Mouse (Mus musculus): Measurements from ENCODE around the gene Phb2. TPM values are rescaled to one million over a fixed set of nuclear protein-coding genes. Genes with fewer than 3 reads are reported as not detected.

Gene Phb2
- polyA plus RNA-seq, 1 experiment: 19.9 TPM

GRCm38 (mm10) chr6:124757909-124758848 is 46.0 kb downstream of the Phb2 start:
- no peaks in the 10 kb centered on the region for H3K36me3 ChIP-seq (ENCODE audit: control insufficient read depth)
- peaks cover 4% of the 10 kb centered on the region; the same call in 1 of the 2 replicates for H3K9me3 ChIP-seq (ENCODE audit: control insufficient read depth, low read length)
- H3K4me3 ChIP-seq (replicated peaks): no peak overlapping the region
- TF ChIP-seq TAL1 (IDR thresholded peaks at IDR 0.05; ENCODE audit: low read length) (no peak), GATA1 (IDR thresholded peaks at IDR 0.05; ENCODE audit: low read length) (no peak)
- H3K27me3 ChIP-seq (ENCODE audit: control insufficient read depth): peaks cover 90% of the 10 kb centered on the region
- H3K4me1 ChIP-seq (ENCODE audit: control insufficient read depth): peaks cover 8% of the 10 kb centered on the region

DNA sequence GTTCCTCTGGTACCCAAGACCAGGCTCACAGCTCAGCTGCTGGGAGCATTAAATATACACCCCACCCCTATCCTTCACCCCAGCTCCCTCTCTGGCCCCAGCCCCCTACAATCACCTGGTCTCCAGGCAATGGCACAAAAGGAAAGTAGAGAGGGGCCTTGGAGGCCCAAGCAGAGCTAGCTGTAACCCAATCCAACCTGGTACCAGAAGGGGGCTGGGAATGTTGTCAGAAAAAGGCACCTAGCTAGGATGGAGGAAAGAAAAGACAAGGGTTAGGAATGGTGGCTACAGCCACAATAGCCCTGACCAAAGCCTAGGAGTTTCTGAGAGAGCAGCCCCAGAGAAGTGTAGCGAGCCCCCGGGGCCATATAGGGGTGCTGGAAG is 46.7 kb downstream of the Phb2 start:
- H3K9me3 ChIP-seq (ENCODE audit: control insufficient read depth, low read length): peaks cover 4% of the 10 kb centered on the region; the same call in 1 of the 2 replicates

DNA sequence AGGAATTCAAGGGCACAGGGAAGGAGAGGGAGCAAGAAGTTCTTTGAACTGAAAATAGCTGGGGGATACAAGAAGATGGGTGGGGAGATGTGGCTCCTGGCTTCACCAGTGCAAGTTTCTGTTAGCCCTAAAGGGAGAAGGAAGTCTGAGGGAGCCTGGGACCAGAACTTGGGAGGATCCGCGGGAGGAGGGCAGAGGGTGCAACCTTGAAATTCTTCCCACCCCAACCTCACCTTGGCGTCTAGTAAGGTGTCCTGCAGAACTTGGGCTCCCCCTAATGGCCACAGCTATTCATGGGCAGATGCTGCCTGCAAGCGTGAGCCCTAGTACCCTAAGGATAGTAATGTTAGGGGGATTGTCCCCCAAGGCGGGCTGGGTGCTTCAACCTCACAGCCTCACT is 47.1 kb downstream of the Phb2 start:
- Histone ChIP-seq H3K27me3 (ENCODE audit: control insufficient read depth) (peaks cover 86% of the 10 kb centered on the region), H3K9me3 (ENCODE audit: control insufficient read depth, low read length) (peaks cover 4% of the 10 kb centered on the region; the same call in 1 of the 2 replicates), H3K4me3 (replicated peaks) (no peak overlapping the region), H3K36me3 (ENCODE audit: control insufficient read depth) (no peaks in the 10 kb centered on the region), H3K4me1 (ENCODE audit: control insufficient read depth) (peaks cover 8% of the 10 kb centered on the region)
- TF ChIP-seq TAL1 (IDR thresholded peaks at IDR 0.05; ENCODE audit: low read length): no peak

More for the DNA sequence above, 46.7 kb downstream of the Phb2 start:
- no peak overlapping the region for H3K4me3 ChIP-seq (replicated peaks)
- H3K36me3 ChIP-seq (ENCODE audit: control insufficient read depth): no peaks in the 10 kb centered on the region
- H3K4me1 ChIP-seq (ENCODE audit: control insufficient read depth): peaks cover 8% of the 10 kb centered on the region
- peaks cover 89% of the 10 kb centered on the region for H3K27me3 ChIP-seq (ENCODE audit: control insufficient read depth)
- TF ChIP-seq TAL1 (IDR thresholded peaks at IDR 0.05; ENCODE audit: low read length) (no peak), GATA1 (IDR thresholded peaks at IDR 0.05; ENCODE audit: low read length) (no peak)

DNA sequence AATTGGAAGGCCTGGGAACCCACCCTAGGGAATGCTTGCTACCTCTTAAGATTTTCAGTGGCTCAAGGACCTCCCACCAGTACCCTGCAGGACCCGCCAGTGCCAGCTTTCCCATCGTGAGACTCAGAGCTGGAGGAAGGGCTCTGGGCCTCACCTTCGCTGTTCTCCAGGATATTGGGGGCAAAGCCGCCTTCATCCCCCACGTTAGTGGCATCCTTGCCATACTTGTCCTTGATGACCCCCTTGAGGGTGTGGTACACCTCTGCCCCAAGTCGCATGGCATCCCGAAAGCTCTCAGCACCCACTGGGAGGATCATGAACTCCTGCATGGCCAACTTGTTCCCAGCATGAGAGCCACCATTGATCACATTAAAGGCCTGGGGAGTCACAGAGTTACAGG is 53.8 kb downstream of the Phb2 start:
- no peak for TF ChIP-seq TAL1 (IDR thresholded peaks at IDR 0.05; ENCODE audit: low read length)
- no peak for TF ChIP-seq GATA1 (IDR thresholded peaks at IDR 0.05; ENCODE audit: low read length)
- no peaks in the 10 kb centered on the region for H3K36me3 ChIP-seq (ENCODE audit: control insufficient read depth)
- peaks cover 3% of the 10 kb centered on the region; the same call in 1 of the 2 replicates for H3K9me3 ChIP-seq (ENCODE audit: control insufficient read depth, low read length)
- no peak overlapping the region for H3K4me3 ChIP-seq (replicated peaks)
- H3K4me1 ChIP-seq (ENCODE audit: control insufficient read depth): peaks cover 13% of the 10 kb centered on the region
- H3K27me3 ChIP-seq (ENCODE audit: control insufficient read depth): peaks cover 72% of the 10 kb centered on the region

Other genes with a start within 250 kb of the Phb2 start
- gene Clstn3, start 247.5 kb upstream of the Phb2 start, polyA plus RNA-seq (2012): 0.31 and 0.68 TPM in 2 replicates
- not detected in 2 replicates for gene C1rl, start 219.2 kb upstream of the Phb2 start, polyA plus RNA-seq (2012)
- 0.03 TPM in 2 replicates for gene C1ra, start 199.9 kb upstream of the Phb2 start, polyA plus RNA-seq (2012)
- 0.01 TPM in 1 of 2 replicates, not detected in the other for gene C1s1, start 170.0 kb upstream of the Phb2 start, polyA plus RNA-seq (2012)
- not detected in 2 replicates for gene C1rb, start 142.0 kb upstream of the Phb2 start, polyA plus RNA-seq (2012)
- not detected in 2 replicates for gene C1s2, start 76.3 kb upstream of the Phb2 start, polyA plus RNA-seq (2012)
- gene Lpcat3, start 49.3 kb upstream of the Phb2 start, polyA plus RNA-seq (2012): 15.9 and 16.0 TPM in 2 replicates
- 13.7 and 19.1 TPM in 2 replicates for gene Emg1, start 158 bp upstream of the Phb2 start, polyA plus RNA-seq (2012)
- 0.20 and 0.68 TPM in 2 replicates for gene Ptpn6, start 26.4 kb downstream of the Phb2 start, polyA plus RNA-seq (2012)
- 0.95 and 2.7 TPM in 2 replicates for gene Grcc10, start 29.0 kb downstream of the Phb2 start, polyA plus RNA-seq (2012)
- 0.02 and 0.04 TPM in 2 replicates for gene Gm45234, start 43.7 kb downstream of the Phb2 start, polyA plus RNA-seq (2012)
- 0.14 and 0.32 TPM in 2 replicates for gene Atn1, start 44.2 kb downstream of the Phb2 start, polyA plus RNA-seq (2012)
- not detected in 2 replicates for gene Eno2, start 57.3 kb downstream of the Phb2 start, polyA plus RNA-seq (2012)
- not detected in 2 replicates for gene Lrrc23, start 67.4 kb downstream of the Phb2 start, polyA plus RNA-seq (2012)
- 0.77 and 0.81 TPM in 2 replicates for gene Spsb2, start 96.3 kb downstream of the Phb2 start, polyA plus RNA-seq (2012)
- 10.3 and 10.7 TPM in 2 replicates for gene Tpi1, start 102.0 kb downstream of the Phb2 start, polyA plus RNA-seq (2012)
- gene Usp5, start 117.1 kb downstream of the Phb2 start, polyA plus RNA-seq (2012): 4.6 and 5.6 TPM in 2 replicates
- 26.9 and 32.9 TPM in 2 replicates for gene Cdca3, start 117.2 kb downstream of the Phb2 start, polyA plus RNA-seq (2012)
- not detected in 2 replicates for gene Gnb3, start 127.9 kb downstream of the Phb2 start, polyA plus RNA-seq (2012)
- 0.03 TPM in 1 of 2 replicates, not detected in the other for gene P3h3, start 145.4 kb downstream of the Phb2 start, polyA plus RNA-seq (2012)
- gene Gpr162, start 151.6 kb downstream of the Phb2 start, polyA plus RNA-seq (2012): 0.01 TPM in 1 of 2 replicates, not detected in the other
- gene Cd4, start 175.9 kb downstream of the Phb2 start, polyA plus RNA-seq (2012): not detected in 2 replicates
- gene Lag3, start 199.4 kb downstream of the Phb2 start, polyA plus RNA-seq (2012): not detected in 2 replicates
- 2.6 and 3.1 TPM in 2 replicates for gene Ptms, start 207.8 kb downstream of the Phb2 start, polyA plus RNA-seq (2012)
- gene Mlf2, start 219.1 kb downstream of the Phb2 start, polyA plus RNA-seq (2012): 21.9 and 22.2 TPM in 2 replicates